Mouse (Mus musculus) testis, adult 2 months (tissue): ENCODE measurements at regions not wholly inside any gene's neighbourhood (a gene's known extent, or its start where the extent isn't known, plus 50 kb on each side); places are given as distances from the start of the nearest gene placed in this dataset.

ENCODE experiments used
- CTCF ChIP-seq: fragments of 200-500 bp; IDR thresholded peaks from 2 replicates; pipeline ENCODE4 v1.5.1; 2012; ENCODE audit warnings: low read depth, mild to moderate bottlenecking, inconsistent platforms, low read length, moderate library complexity; ENCODE audit not compliant: control insufficient read depth, insufficient read depth, insufficient replicate concordance
- POLR2A ChIP-seq: fragments of 200-500 bp; IDR thresholded peaks from 2 replicates; pipeline ENCODE4 v1.6.1; 2012; ENCODE audit warnings: low read depth, mild to moderate bottlenecking, inconsistent platforms, low read length, moderate library complexity; ENCODE audit not compliant: control insufficient read depth

DNA sequence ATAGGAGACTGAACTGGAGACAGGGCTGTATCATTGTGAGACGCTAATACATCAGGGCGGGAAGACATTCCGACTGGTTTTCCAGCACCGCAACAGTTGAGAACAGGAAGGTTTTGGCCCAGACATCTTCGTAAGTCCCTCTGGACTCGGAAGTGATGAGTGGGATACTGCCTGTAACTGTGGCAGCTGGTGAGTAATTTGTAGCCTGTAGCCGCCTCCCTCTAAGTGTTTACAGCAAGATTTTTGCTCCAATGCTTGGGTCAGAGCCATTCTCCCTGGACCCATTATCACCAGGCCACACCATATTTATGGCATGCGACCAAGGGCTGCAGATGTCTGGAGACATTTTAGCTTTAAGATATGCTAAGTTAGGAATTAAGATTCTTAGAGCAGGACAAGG, 351.5 kb downstream of the Etnk1 start:
- TF ChIP-seq CTCF (no peak), POLR2A (no peak)
